Mouse (Mus musculus): ENCODE results near the gene Dach2. TPM values are rescaled to one million over a fixed set of nuclear protein-coding genes. Genes with fewer than 3 reads are reported as not detected.
A peak's percentile ranks its signal among the peaks of the same experiment; 100 is the strongest.
"Not testable (repeated sequence)": the region's sequence is repeated elsewhere in the genome, so short reads cannot be mapped to it uniquely, and the experiment has no call there.

Gene Dach2
- 0.23 and 0.45 TPM in 2 replicates for polyA plus RNA-seq (2015; fragmentation: Nextera tagmentation; extraction: Ambion mirVana)

DNA sequence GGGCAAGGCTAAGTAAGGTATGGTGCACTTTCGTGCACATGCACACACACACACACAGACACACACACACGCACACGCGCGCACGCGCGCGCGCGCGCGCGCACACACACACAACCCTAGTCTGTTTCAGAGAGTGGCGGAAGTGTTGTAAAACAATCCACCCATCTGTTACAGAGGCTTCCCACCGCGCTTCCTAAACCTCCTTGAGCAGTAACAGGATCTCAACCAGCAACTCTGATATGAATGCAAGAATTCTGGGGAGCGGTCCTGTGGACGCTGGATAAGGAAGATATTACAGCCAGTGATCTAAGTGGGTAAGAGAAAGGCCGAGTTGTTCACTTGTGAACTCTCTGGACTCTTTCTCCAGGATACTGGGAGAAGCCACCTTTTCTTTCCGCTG lies at the start of gene Dach2:
TSS of gene Dach2 (plus strand) at position 107 of the 400 bp plus-strand sequence.
- Histone ChIP-seq H3K9ac (no peak within 1 kb of the TSS), H3K4me2 (peak within 1 kb of the TSS; percentile 61), H3K27ac (replicated peaks) (no peak within 1 kb of the TSS), H3K4me3 (replicated peaks) (peak within 1 kb of the TSS; percentile 47), H3K27me3 (no peaks in the 10 kb centered on the region), H3K9me3 (replicated peaks) (no peaks in the 10 kb centered on the region), H3K4me1 (replicated peaks) (no peaks in the 10 kb centered on the region), H3K36me3 (replicated peaks) (no peaks in the 10 kb centered on the region)
- 32% methylated on average over 21 of the region's 21 CpGs for WGBS (ENCODE audit: insufficient replicate concordance)
- peak; percentile 29; the same call in 1 of the 2 replicates for ATAC-seq (ENCODE audit: insufficient read depth)

DNA sequence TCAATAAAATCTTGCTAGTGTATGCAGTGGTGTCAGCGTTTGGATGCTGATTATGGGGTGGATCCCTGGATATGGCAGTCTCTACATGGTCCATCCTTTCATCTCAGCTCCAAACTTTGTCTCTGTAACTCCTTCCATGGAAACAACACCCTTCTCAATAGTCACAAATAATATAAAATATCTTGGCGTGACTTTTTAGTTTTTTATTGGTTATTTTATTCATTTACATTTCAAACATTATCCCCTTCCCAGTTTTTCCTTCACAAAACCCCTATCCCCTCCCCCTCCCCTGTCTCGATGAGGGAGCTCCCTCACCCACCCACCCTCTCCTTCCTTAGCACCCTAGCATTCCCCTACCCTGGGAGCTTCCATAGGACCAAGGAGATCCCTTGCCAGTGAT lies 44.9 kb upstream of the Dach2 start:
- not testable (repeated sequence) for H3K27me3 ChIP-seq

DNA sequence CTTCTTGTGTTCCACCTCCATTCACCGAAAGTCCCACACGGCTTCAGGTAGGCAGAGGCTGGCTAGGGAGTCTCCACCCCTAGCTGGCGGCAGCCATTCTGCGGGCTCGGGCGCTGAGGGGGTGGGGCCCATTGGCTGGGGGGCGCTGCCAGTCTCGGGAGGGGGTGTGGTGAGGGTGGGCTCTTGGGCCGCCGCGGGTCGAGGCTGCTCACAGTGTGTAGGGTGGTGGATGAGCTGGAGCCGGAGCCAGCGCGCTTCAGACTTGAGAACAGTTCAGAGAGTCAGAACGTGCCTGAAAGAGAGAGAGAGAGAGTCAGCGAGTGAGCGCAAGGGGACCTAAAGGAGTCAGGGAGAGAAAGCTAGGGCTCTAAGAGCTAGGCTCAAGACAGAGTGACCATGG lies 721 bp downstream of the Dach2 start:
- Histone ChIP-seq H3K36me3 (replicated peaks) (no peaks in the 10 kb centered on the region), H3K27ac (replicated peaks) (no peak overlapping the region), H3K4me2 (peak overlapping the region; percentile 61), H3K9ac (no peak overlapping the region), H3K4me1 (replicated peaks) (no peaks in the 10 kb centered on the region), H3K4me3 (replicated peaks) (peak overlapping the region; percentile 47), H3K9me3 (replicated peaks) (no peaks in the 10 kb centered on the region), H3K27me3 (no peaks in the 10 kb centered on the region)
- ATAC-seq (ENCODE audit: insufficient read depth): peak; percentile 92
- WGBS (ENCODE audit: insufficient replicate concordance): 10% methylated on average over 18 of the region's 18 CpGs

More for the DNA sequence above, 44.9 kb upstream of the Dach2 start:
- not testable (repeated sequence) for H3K4me2 ChIP-seq; H3K9ac ChIP-seq; H3K4me3 ChIP-seq (replicated peaks); H3K9me3 ChIP-seq (replicated peaks); H3K36me3 ChIP-seq (replicated peaks); ATAC-seq (ENCODE audit: insufficient read depth); H3K4me1 ChIP-seq (replicated peaks); H3K27ac ChIP-seq (replicated peaks)
- 55% methylated on average over 2 of the region's 3 CpGs for WGBS (ENCODE audit: insufficient replicate concordance)

GRCm38 (mm10) chrX:113298468-113298867 lies 1.2 kb downstream of the Dach2 start:
- H3K9ac ChIP-seq: no peak overlapping the region
- H3K4me1 ChIP-seq (replicated peaks): no peaks in the 10 kb centered on the region
- H3K36me3 ChIP-seq (replicated peaks): no peaks in the 10 kb centered on the region
- peak overlapping the region; percentile 61 for H3K4me2 ChIP-seq
- no peaks in the 10 kb centered on the region for H3K9me3 ChIP-seq (replicated peaks)
- no peak overlapping the region for H3K27ac ChIP-seq (replicated peaks)
- peak overlapping the region; percentile 47 for H3K4me3 ChIP-seq (replicated peaks)
- 23% methylated on average over 19 of the region's 19 CpGs for WGBS (ENCODE audit: insufficient replicate concordance)
- 0 out of 2 replicates have a peak, but pooled peaks have one; percentile 5 for ATAC-seq (ENCODE audit: insufficient read depth)
- H3K27me3 ChIP-seq: no peaks in the 10 kb centered on the region

- no peak overlapping the region for H3K4me2 ChIP-seq
- no peaks in the 10 kb centered on the region for H3K36me3 ChIP-seq (replicated peaks)
- no peak overlapping the region for H3K4me3 ChIP-seq (replicated peaks)
- no peaks in the 10 kb centered on the region for H3K4me1 ChIP-seq (replicated peaks)
- H3K9ac ChIP-seq: no peak overlapping the region
- H3K9me3 ChIP-seq (replicated peaks): no peaks in the 10 kb centered on the region
- WGBS (ENCODE audit: insufficient replicate concordance): 52% methylated on average over 4 of the region's 4 CpGs
- H3K27me3 ChIP-seq: no peaks in the 10 kb centered on the region
- no peak overlapping the region for H3K27ac ChIP-seq (replicated peaks)
- no peak for ATAC-seq (ENCODE audit: insufficient read depth)
Measured at GRCm38 (mm10) chrX:113304323-113304722, 7.0 kb downstream of the Dach2 start.

DNA sequence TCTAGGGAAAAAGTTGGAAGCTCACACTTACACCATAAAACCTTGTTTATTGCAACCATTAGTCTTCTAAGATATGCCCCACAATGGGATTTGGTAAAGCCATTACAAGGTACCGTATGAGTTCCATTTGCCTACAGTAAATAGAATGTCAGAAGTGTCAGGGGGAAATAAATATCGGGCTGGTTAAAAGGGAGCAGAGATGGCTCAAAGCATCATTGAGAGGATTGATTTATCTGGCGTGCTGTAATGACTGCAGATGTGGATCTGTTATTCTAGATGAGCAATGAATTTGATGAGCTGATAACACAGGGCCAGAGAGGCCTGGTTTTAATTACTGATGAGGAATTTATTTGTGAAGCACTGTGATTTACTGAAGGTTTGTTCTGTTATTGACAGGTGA lies 40.8 kb downstream of the Dach2 start:
- 49% methylated on average over 3 of the region's 3 CpGs for WGBS (ENCODE audit: insufficient replicate concordance)
- H3K9ac ChIP-seq: no peak overlapping the region
- H3K9me3 ChIP-seq (replicated peaks): no peaks in the 10 kb centered on the region
- H3K27me3 ChIP-seq: no peaks in the 10 kb centered on the region
- no peaks in the 10 kb centered on the region for H3K4me1 ChIP-seq (replicated peaks)
- H3K27ac ChIP-seq (replicated peaks): no peak overlapping the region
- H3K4me3 ChIP-seq (replicated peaks): no peak overlapping the region
- H3K36me3 ChIP-seq (replicated peaks): no peaks in the 10 kb centered on the region
- H3K4me2 ChIP-seq: no peak overlapping the region
- no peak for ATAC-seq (ENCODE audit: insufficient read depth)

DNA sequence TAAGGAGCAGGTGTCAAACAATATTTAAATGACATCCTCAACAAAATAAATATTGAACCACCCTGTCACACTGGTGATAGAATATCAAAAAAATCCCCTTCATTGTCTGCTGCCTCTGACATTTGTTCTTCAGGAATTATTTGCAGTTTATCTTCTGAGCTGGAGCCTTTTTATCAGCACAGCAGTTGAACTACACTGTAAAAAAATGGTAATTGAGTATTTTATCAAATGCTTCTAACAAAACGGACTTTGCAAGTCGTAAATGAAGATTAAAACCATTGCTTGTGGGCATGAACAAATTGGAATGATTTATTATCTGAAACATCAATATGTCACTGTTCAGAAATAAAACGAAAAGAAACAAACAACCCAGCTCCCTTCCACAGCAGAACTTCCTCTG lies 97.1 kb downstream of the Dach2 start:
- Histone ChIP-seq H3K36me3 (replicated peaks) (no peaks in the 10 kb centered on the region), H3K4me1 (replicated peaks) (no peaks in the 10 kb centered on the region), H3K27ac (replicated peaks) (no peak overlapping the region), H3K4me2 (no peak overlapping the region), H3K9me3 (replicated peaks) (no peaks in the 10 kb centered on the region), H3K27me3 (no peaks in the 10 kb centered on the region), H3K4me3 (replicated peaks) (no peak overlapping the region), H3K9ac (no peak overlapping the region)
- no peak for ATAC-seq (ENCODE audit: insufficient read depth)
- WGBS (ENCODE audit: insufficient replicate concordance): 48% methylated on average over 3 of the region's 3 CpGs

DNA sequence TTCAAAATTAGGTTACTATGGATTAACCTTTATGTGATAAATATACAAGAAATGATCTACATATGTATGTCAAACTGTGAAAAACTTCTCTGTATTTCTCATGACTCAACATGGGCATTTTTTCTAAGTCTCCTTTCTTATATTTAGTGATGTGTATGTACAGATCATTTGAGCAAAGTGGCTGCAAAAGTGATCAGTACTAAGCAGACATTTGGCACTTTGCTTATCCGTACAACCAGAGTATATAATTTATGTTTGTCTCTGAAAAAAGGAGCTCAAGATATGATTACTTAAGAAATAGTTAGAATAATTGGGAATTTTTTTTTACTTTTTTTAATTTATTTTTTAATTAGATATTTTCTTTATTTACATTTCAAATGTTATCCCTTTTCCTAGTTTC lies 111.4 kb downstream of the Dach2 start:
- Histone ChIP-seq H3K4me2 (no peak overlapping the region), H3K4me3 (replicated peaks) (no peak overlapping the region), H3K9ac (no peak overlapping the region), H3K9me3 (replicated peaks) (no peaks in the 10 kb centered on the region), H3K36me3 (replicated peaks) (no peaks in the 10 kb centered on the region), H3K4me1 (replicated peaks) (no peaks in the 10 kb centered on the region), H3K27me3 (no peaks in the 10 kb centered on the region), H3K27ac (replicated peaks) (no peak overlapping the region)
- whole genome bisulfite sequencing (ENCODE audit: insufficient replicate concordance): 56% methylated on average over 1 of the region's 1 CpGs
- no peak for ATAC-seq (ENCODE audit: insufficient read depth)

GRCm38 (mm10) chrX:113421517-113422187 lies 124.3 kb downstream of the Dach2 start:
- H3K9me3 ChIP-seq (replicated peaks): no peaks in the 10 kb centered on the region
- H3K27ac ChIP-seq (replicated peaks): no peak overlapping the region
- no peak overlapping the region for H3K4me3 ChIP-seq (replicated peaks)
- 37% methylated on average over 3 of the region's 3 CpGs for WGBS (ENCODE audit: insufficient replicate concordance)
- no peaks in the 10 kb centered on the region for H3K36me3 ChIP-seq (replicated peaks)
- no peak overlapping the region for H3K9ac ChIP-seq
- H3K4me1 ChIP-seq (replicated peaks): no peaks in the 10 kb centered on the region
- H3K27me3 ChIP-seq: no peaks in the 10 kb centered on the region
- H3K4me2 ChIP-seq: no peak overlapping the region
- ATAC-seq (ENCODE audit: insufficient read depth): no peak

- no peak overlapping the region for H3K27ac ChIP-seq (replicated peaks)
- ATAC-seq (ENCODE audit: insufficient read depth): no peak
Measured at GRCm38 (mm10) chrX:113482131-113482530, 184.8 kb downstream of the Dach2 start.

GRCm38 (mm10) chrX:113545106-113545505 lies 247.8 kb downstream of the Dach2 start:
- no peaks in the 10 kb centered on the region for H3K36me3 ChIP-seq (replicated peaks)
- no peaks in the 10 kb centered on the region for H3K9me3 ChIP-seq (replicated peaks)
- ATAC-seq (ENCODE audit: insufficient read depth): no peak
- no peaks in the 10 kb centered on the region for H3K4me1 ChIP-seq (replicated peaks)
- H3K4me2 ChIP-seq: no peak overlapping the region
- WGBS (ENCODE audit: insufficient replicate concordance): 60% methylated on average over 3 of the region's 3 CpGs
- no peak overlapping the region for H3K9ac ChIP-seq
- H3K4me3 ChIP-seq (replicated peaks): no peak overlapping the region
- H3K27me3 ChIP-seq: no peaks in the 10 kb centered on the region
- no peak overlapping the region for H3K27ac ChIP-seq (replicated peaks)

More at GRCm38 (mm10) chrX:113482131-113482530, 184.8 kb downstream of the Dach2 start:
- Histone ChIP-seq H3K9ac (no peak overlapping the region), H3K27me3 (no peaks in the 10 kb centered on the region), H3K4me2 (no peak overlapping the region), H3K36me3 (replicated peaks) (no peaks in the 10 kb centered on the region), H3K4me1 (replicated peaks) (no peaks in the 10 kb centered on the region), H3K9me3 (replicated peaks) (no peaks in the 10 kb centered on the region), H3K4me3 (replicated peaks) (no peak overlapping the region)
- WGBS (ENCODE audit: insufficient replicate concordance): 58% methylated on average over 1 of the region's 1 CpGs

DNA sequence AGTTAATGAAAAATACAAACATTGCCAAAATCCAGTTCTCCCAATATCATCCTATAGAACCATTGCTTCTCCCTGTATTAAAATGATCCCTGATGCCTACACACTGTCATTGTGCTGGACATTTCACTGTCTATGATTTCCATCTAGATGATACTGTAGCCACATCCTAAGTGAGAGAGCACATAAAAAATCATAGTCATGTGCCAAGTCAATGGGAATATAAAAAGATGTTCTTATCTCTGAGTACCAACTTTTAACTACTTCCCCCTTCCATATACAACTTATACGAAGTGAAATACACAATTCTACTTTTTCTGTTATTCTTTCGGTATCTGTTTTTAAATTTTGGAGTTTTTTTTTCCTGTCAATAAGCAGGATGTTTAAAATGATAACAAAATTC lies 266.6 kb downstream of the Dach2 start:
- 40% methylated on average over 2 of the region's 2 CpGs for WGBS (ENCODE audit: insufficient replicate concordance)
- no peak for ATAC-seq (ENCODE audit: insufficient read depth)
- no peak overlapping the region for H3K4me3 ChIP-seq (replicated peaks)

More for the DNA sequence above, 266.6 kb downstream of the Dach2 start:
- Histone ChIP-seq H3K9ac (no peak overlapping the region), H3K4me1 (replicated peaks) (no peaks in the 10 kb centered on the region), H3K27ac (replicated peaks) (no peak overlapping the region), H3K4me2 (no peak overlapping the region), H3K27me3 (no peaks in the 10 kb centered on the region), H3K36me3 (replicated peaks) (no peaks in the 10 kb centered on the region), H3K9me3 (replicated peaks) (no peaks in the 10 kb centered on the region)

Measured in liver, embryonic 15.5 days (tissue).